Mouse (Mus musculus) hindbrain, embryonic 12.5 days (tissue): Measurements from ENCODE around the gene Plcb4. TPM values are rescaled to one million over a fixed set of nuclear protein-coding genes. Genes with fewer than 3 reads are reported as not detected.
A peak's percentile ranks its signal among the peaks of the same experiment; 100 is the strongest.
"Not testable (repeated sequence)": the region's sequence is repeated elsewhere in the genome, so short reads cannot be mapped to it uniquely, and the experiment has no call there.

ENCODE experiments used
- ATAC-seq: fragments of 200-750 bp; cut with Nextera tagmentation; 2 replicates; pipeline ENCODE4 v1.8.0; 2017; ENCODE audit warnings: moderate TSS enrichment; ENCODE audit not compliant: low FRiP score
- H3K27ac ChIP-seq: fragments of 300-500 bp; sonication (generic); 2 replicates; pipeline ENCODE4 v1.5.1; 2016; ENCODE audit warnings: mild to moderate bottlenecking
- H3K27me3 ChIP-seq: fragments of 300-500 bp; sonication (generic); 2 replicates; pipeline ENCODE4 v1.6.1; 2016; ENCODE audit warnings: mild to moderate bottlenecking
- H3K36me3 ChIP-seq: fragments of 300-500 bp; sonication (generic); 2 replicates; pipeline ENCODE4 v1.6.1; 2016; ENCODE audit warnings: mild to moderate bottlenecking
- H3K4me1 ChIP-seq: fragments of 300-500 bp; sonication (generic); 2 replicates; pipeline ENCODE4 v1.6.1; 2016
- H3K4me2 ChIP-seq: fragments of 300-500 bp; sonication (generic); replicated peaks from 2 replicates; pipeline ENCODE4 v1.6.1; 2016; ENCODE audit warnings: mild to moderate bottlenecking
- H3K4me3 ChIP-seq: fragments of 300-500 bp; sonication (generic); 2 replicates; pipeline ENCODE4 v1.5.1; 2016; ENCODE audit warnings: mild to moderate bottlenecking
- H3K9ac ChIP-seq: fragments of 300-500 bp; sonication (generic); 2 replicates; pipeline ENCODE4 v1.6.1; 2016; ENCODE audit warnings: mild to moderate bottlenecking, moderate library complexity
- H3K9me3 ChIP-seq: fragments of 300-500 bp; sonication (generic); replicated peaks from 2 replicates; pipeline ENCODE4 v1.6.1; 2016; ENCODE audit warnings: mild to moderate bottlenecking
- WGBS: fragments of 180-500 bp; shearing (Covaris S2); methylation state at CpG from one replicate; pipeline ENCODE4 v1.1.7; 2016; 5-methylcytosine and 5-hydroxymethylcytosine counted together
- polyA plus RNA-seq: library from polyadenylated mRNA; unstranded; fragments of >200 nt; fragmentation: Nextera tagmentation; extraction: Ambion mirVana; gene quantifications from 2 replicates; pipeline ENCODE4 v1.2.1, GENCODE M21; 2016

Gene Plcb4
- polyA plus RNA-seq, 1 experiment from 2014 or later = 29.8 TPM

- Histone ChIP-seq H3K4me3 (no peak overlapping the region), H3K9ac (no peak overlapping the region), H3K27ac (no peak overlapping the region), H3K4me2 (no peak overlapping the region), H3K27me3 (no peaks in the 10 kb centered on the region; the same call in 1 of the 2 replicates), H3K9me3 (no peaks in the 10 kb centered on the region), H3K4me1 (peaks cover 21% of the 10 kb centered on the region), H3K36me3 (no peaks in the 10 kb centered on the region)
- ATAC-seq = no peak
- WGBS = 88% methylated on average over 3 of the region's 3 CpGs
Observed at GRCm38 (mm10) chr2:135708386-135708785, 49.6 kb downstream of the Plcb4 start.

- 92% methylated on average over 9 of the region's 9 CpGs for WGBS
- Histone ChIP-seq H3K9me3 (no peaks in the 10 kb centered on the region), H3K27ac (no peak overlapping the region), H3K4me1 (peaks cover 21% of the 10 kb centered on the region), H3K27me3 (no peaks in the 10 kb centered on the region; the same call in 1 of the 2 replicates), H3K36me3 (no peaks in the 10 kb centered on the region), H3K9ac (no peak overlapping the region), H3K4me2 (no peak overlapping the region), H3K4me3 (no peak overlapping the region)
- ATAC-seq = no peak
Observed at GRCm38 (mm10) chr2:135708796-135709195, 50.0 kb downstream of the Plcb4 start.

GRCm38 (mm10) chr2:135709736-135710135 is 50.9 kb downstream of the Plcb4 start:
- not testable (repeated sequence) for H3K4me3 ChIP-seq, H3K9ac ChIP-seq, H3K4me2 ChIP-seq, H3K27ac ChIP-seq, ATAC-seq, H3K9me3 ChIP-seq, H3K36me3 ChIP-seq, H3K27me3 ChIP-seq
- peaks cover 21% of the 10 kb centered on the region for H3K4me1 ChIP-seq

GRCm38 (mm10) chr2:135711049-135711924 is 52.5 kb downstream of the Plcb4 start:
- Histone ChIP-seq H3K4me3 (no peak overlapping the region), H3K36me3 (no peaks in the 10 kb centered on the region), H3K4me1 (peaks cover 21% of the 10 kb centered on the region), H3K4me2 (peak overlapping the region; percentile 39), H3K9ac (no peak overlapping the region), H3K9me3 (no peaks in the 10 kb centered on the region), H3K27ac (peak overlapping the region; percentile 68), H3K27me3 (no peaks in the 10 kb centered on the region; the same call in none of the 2 replicates)
- ATAC-seq = peak; percentile 81
- WGBS = 34% methylated on average over 8 of the region's 8 CpGs

- no peak overlapping the region for H3K9ac ChIP-seq
- H3K27ac ChIP-seq = no peak overlapping the region
- ATAC-seq = peak; percentile 87
- H3K4me1 ChIP-seq = peaks cover 21% of the 10 kb centered on the region
- H3K4me3 ChIP-seq = no peak overlapping the region
- 11% methylated on average over 8 of the region's 8 CpGs for WGBS
- H3K9me3 ChIP-seq = no peaks in the 10 kb centered on the region
- no peaks in the 10 kb centered on the region; the same call in none of the 2 replicates for H3K27me3 ChIP-seq
- no peaks in the 10 kb centered on the region for H3K36me3 ChIP-seq
- peak overlapping the region; percentile 39 for H3K4me2 ChIP-seq
Observed at GRCm38 (mm10) chr2:135711925-135712288, 53.1 kb downstream of the Plcb4 start.

GRCm38 (mm10) chr2:135712331-135712730 is 53.5 kb downstream of the Plcb4 start:
- peak; percentile 62 for ATAC-seq
- Histone ChIP-seq H3K4me3 (no peak overlapping the region), H3K4me1 (peaks cover 23% of the 10 kb centered on the region), H3K27me3 (no peaks in the 10 kb centered on the region; the same call in none of the 2 replicates), H3K27ac (no peak overlapping the region), H3K9me3 (no peaks in the 10 kb centered on the region), H3K9ac (no peak overlapping the region), H3K36me3 (no peaks in the 10 kb centered on the region), H3K4me2 (no peak overlapping the region)
- 17% methylated on average over 5 of the region's 5 CpGs for WGBS

- no peak overlapping the region for H3K9ac ChIP-seq
- peaks cover 29% of the 10 kb centered on the region for H3K4me1 ChIP-seq
- no peaks in the 10 kb centered on the region; the same call in none of the 2 replicates for H3K27me3 ChIP-seq
- no peak overlapping the region for H3K27ac ChIP-seq
- H3K9me3 ChIP-seq = no peaks in the 10 kb centered on the region
- WGBS = 52% methylated on average over 6 of the region's 6 CpGs
- H3K4me2 ChIP-seq = no peak overlapping the region
- no peak overlapping the region for H3K4me3 ChIP-seq
- H3K36me3 ChIP-seq = no peaks in the 10 kb centered on the region
- ATAC-seq = no peak
Observed at GRCm38 (mm10) chr2:135712921-135713320, 54.1 kb downstream of the Plcb4 start.

GRCm38 (mm10) chr2:135716180-135716579 is 57.4 kb downstream of the Plcb4 start:
- Histone ChIP-seq H3K27ac (no peak overlapping the region), H3K36me3 (no peaks in the 10 kb centered on the region), H3K9me3 (no peaks in the 10 kb centered on the region), H3K4me2 (no peak overlapping the region), H3K9ac (no peak overlapping the region), H3K27me3 (no peaks in the 10 kb centered on the region; the same call in none of the 2 replicates), H3K4me1 (peaks cover 26% of the 10 kb centered on the region), H3K4me3 (no peak overlapping the region)
- no peak for ATAC-seq
- WGBS = 95% methylated on average over 4 of the region's 4 CpGs

- H3K9me3 ChIP-seq = no peaks in the 10 kb centered on the region
- peak overlapping the region; percentile 29 for H3K4me2 ChIP-seq
- H3K9ac ChIP-seq = no peak overlapping the region
- H3K36me3 ChIP-seq = no peaks in the 10 kb centered on the region
- no peaks in the 10 kb centered on the region; the same call in none of the 2 replicates for H3K27me3 ChIP-seq
- no peak overlapping the region for H3K27ac ChIP-seq
- H3K4me1 ChIP-seq = peaks cover 20% of the 10 kb centered on the region
- H3K4me3 ChIP-seq = no peak overlapping the region
- no peak for ATAC-seq
- WGBS = 27% methylated on average over 16 of the region's 16 CpGs
Observed at GRCm38 (mm10) chr2:135717232-135718134, 58.7 kb downstream of the Plcb4 start.

- Histone ChIP-seq H3K9me3 (no peaks in the 10 kb centered on the region), H3K4me3 (no peak overlapping the region), H3K27ac (no peak overlapping the region), H3K4me1 (peaks cover 15% of the 10 kb centered on the region), H3K9ac (no peak overlapping the region), H3K4me2 (no peak overlapping the region), H3K27me3 (no peaks in the 10 kb centered on the region), H3K36me3 (no peaks in the 10 kb centered on the region)
- ATAC-seq = no peak
- 49% methylated on average over 5 of the region's 5 CpGs for WGBS
Observed at GRCm38 (mm10) chr2:135722109-135722508, 63.3 kb downstream of the Plcb4 start.

GRCm38 (mm10) chr2:135723387-135723786 is 64.6 kb downstream of the Plcb4 start:
- Histone ChIP-seq H3K9me3 (no peaks in the 10 kb centered on the region), H3K36me3 (no peaks in the 10 kb centered on the region), H3K9ac (no peak overlapping the region), H3K27ac (no peak overlapping the region), H3K4me2 (no peak overlapping the region), H3K27me3 (no peaks in the 10 kb centered on the region), H3K4me3 (no peak overlapping the region), H3K4me1 (peaks cover 7% of the 10 kb centered on the region; the same call in 1 of the 2 replicates)
- WGBS = 88% methylated on average over 6 of the region's 6 CpGs
- ATAC-seq = no peak

GRCm38 (mm10) chr2:135724489-135724888 is 65.7 kb downstream of the Plcb4 start:
- Histone ChIP-seq H3K27me3 (no peaks in the 10 kb centered on the region), H3K36me3 (no peaks in the 10 kb centered on the region), H3K4me1 (peaks cover 7% of the 10 kb centered on the region; the same call in 1 of the 2 replicates), H3K4me3 (no peak overlapping the region), H3K4me2 (no peak overlapping the region), H3K9ac (no peak overlapping the region), H3K27ac (no peak overlapping the region), H3K9me3 (no peaks in the 10 kb centered on the region)
- no peak for ATAC-seq
- WGBS = 91% methylated on average over 10 of the region's 10 CpGs
